Mouse (Mus musculus): ENCODE results near the gene Itsn2.
A peak's percentile ranks its signal among the peaks of the same experiment; 100 is the strongest.

The Itsn2 gene

GRCm38 (mm10) chr12:4624201-4624600, 31.8 kb downstream of the Itsn2 start:
- H3K4me1 ChIP-seq (replicated peaks; ENCODE audit: low read depth, low read length): no peaks in the 10 kb centered on the region
- no peak for TF ChIP-seq POU5F1 (IDR thresholded peaks at IDR 0.05; ENCODE audit: borderline replicate concordance, low read length)
- no peaks in the 10 kb centered on the region for H3K9me3 ChIP-seq (ENCODE audit: low read length)
- no peaks in the 10 kb centered on the region for H3K36me3 ChIP-seq (ENCODE audit: insufficient read depth, low read length)
- no peaks in the 10 kb centered on the region for H3K27me3 ChIP-seq (ENCODE audit: insufficient read depth, low read length)
- no peak overlapping the region for H3K4me3 ChIP-seq (replicated peaks; ENCODE audit: low read length)

GRCm38 (mm10) chr12:4632957-4633356, 40.5 kb downstream of the Itsn2 start:
- H3K27me3 ChIP-seq (ENCODE audit: insufficient read depth, low read length): no peaks in the 10 kb centered on the region
- H3K9me3 ChIP-seq (ENCODE audit: low read length): no peaks in the 10 kb centered on the region
- H3K4me3 ChIP-seq (replicated peaks; ENCODE audit: low read length): no peak overlapping the region
- no peak for TF ChIP-seq CTCF (conservative IDR thresholded peaks at IDR 0.05; ENCODE audit: low read length)
- no peak for TF ChIP-seq NANOG (IDR thresholded peaks at IDR 0.05; ENCODE audit: borderline replicate concordance, low read length)
- TF ChIP-seq POU5F1 (IDR thresholded peaks at IDR 0.05; ENCODE audit: borderline replicate concordance, low read length): no peak
- peaks cover 71% of the 10 kb centered on the region for H3K36me3 ChIP-seq (ENCODE audit: insufficient read depth, low read length)
- H3K4me1 ChIP-seq (replicated peaks; ENCODE audit: low read depth, low read length): no peaks in the 10 kb centered on the region

DNA sequence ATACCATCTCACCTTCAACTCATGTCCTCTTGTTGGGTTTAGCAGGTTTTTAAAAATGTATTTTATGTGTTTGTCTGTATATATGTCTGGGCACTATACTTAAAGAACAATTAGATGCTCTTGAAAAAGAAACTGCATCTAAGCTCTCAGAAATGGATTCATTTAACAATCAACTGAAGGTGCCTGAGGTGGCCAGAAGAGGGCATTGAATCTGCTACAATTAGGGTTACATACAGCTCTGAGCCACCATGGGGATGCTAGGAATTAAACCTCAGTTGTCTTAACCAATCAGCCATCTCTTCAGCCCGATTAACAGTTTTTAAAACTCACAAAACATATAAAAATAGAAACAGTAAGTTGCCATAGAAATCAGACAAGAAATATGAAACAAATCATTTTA, 46.0 kb downstream of the Itsn2 start:
- Histone ChIP-seq H3K9me3 (ENCODE audit: low read length) (no peaks in the 10 kb centered on the region), H3K4me1 (replicated peaks; ENCODE audit: low read depth, low read length) (no peaks in the 10 kb centered on the region), H3K27me3 (ENCODE audit: insufficient read depth, low read length) (no peaks in the 10 kb centered on the region), H3K36me3 (ENCODE audit: insufficient read depth, low read length) (peaks cover 65% of the 10 kb centered on the region), H3K4me3 (replicated peaks; ENCODE audit: low read length) (no peak overlapping the region)
- TF ChIP-seq NANOG (IDR thresholded peaks at IDR 0.05; ENCODE audit: borderline replicate concordance, low read length) (no peak), POU5F1 (IDR thresholded peaks at IDR 0.05; ENCODE audit: borderline replicate concordance, low read length) (no peak), CTCF (conservative IDR thresholded peaks at IDR 0.05; ENCODE audit: low read length) (0 out of 2 replicates have a peak, but pooled peaks have one; percentile 4)

DNA sequence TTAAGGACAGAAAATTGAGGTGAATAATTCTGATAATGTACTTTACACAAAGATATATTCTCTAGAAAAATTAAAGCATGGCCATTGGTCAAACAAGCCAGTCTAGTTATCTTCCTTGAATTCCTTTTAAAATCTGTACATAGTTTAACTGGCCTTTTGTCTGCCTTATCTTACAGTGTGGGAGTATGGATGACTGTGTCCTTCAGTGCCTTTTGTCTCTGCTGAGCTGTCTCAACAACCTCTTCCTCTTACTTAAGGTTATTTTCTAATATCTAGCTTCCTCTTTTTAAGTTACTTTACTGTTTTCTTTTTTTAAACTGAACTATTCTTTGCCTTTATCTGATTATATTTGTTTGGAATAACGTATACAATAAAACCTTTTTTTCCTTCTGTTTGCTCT, 48.3 kb downstream of the Itsn2 start:
- TF ChIP-seq NANOG (IDR thresholded peaks at IDR 0.05; ENCODE audit: borderline replicate concordance, low read length) (no peak), CTCF (conservative IDR thresholded peaks at IDR 0.05; ENCODE audit: low read length) (no peak), POU5F1 (IDR thresholded peaks at IDR 0.05; ENCODE audit: borderline replicate concordance, low read length) (no peak)
- no peaks in the 10 kb centered on the region for H3K27me3 ChIP-seq (ENCODE audit: insufficient read depth, low read length)

GRCm38 (mm10) chr12:4656813-4657212, 64.4 kb downstream of the Itsn2 start:
- Histone ChIP-seq H3K36me3 (ENCODE audit: insufficient read depth, low read length) (peaks cover 64% of the 10 kb centered on the region), H3K4me1 (replicated peaks; ENCODE audit: low read depth, low read length) (peaks cover 4% of the 10 kb centered on the region; the same call in 1 of the 2 replicates), H3K4me3 (replicated peaks; ENCODE audit: low read length) (no peak overlapping the region), H3K9me3 (ENCODE audit: low read length) (no peaks in the 10 kb centered on the region), H3K27me3 (ENCODE audit: insufficient read depth, low read length) (no peaks in the 10 kb centered on the region)
- TF ChIP-seq CTCF (conservative IDR thresholded peaks at IDR 0.05; ENCODE audit: low read length) (no peak), NANOG (IDR thresholded peaks at IDR 0.05; ENCODE audit: borderline replicate concordance, low read length) (no peak), POU5F1 (IDR thresholded peaks at IDR 0.05; ENCODE audit: borderline replicate concordance, low read length) (no peak)

More for the DNA sequence above, 48.3 kb downstream of the Itsn2 start:
- no peak overlapping the region for H3K4me3 ChIP-seq (replicated peaks; ENCODE audit: low read length)
- no peaks in the 10 kb centered on the region for H3K9me3 ChIP-seq (ENCODE audit: low read length)
- no peaks in the 10 kb centered on the region for H3K4me1 ChIP-seq (replicated peaks; ENCODE audit: low read depth, low read length)
- peaks cover 51% of the 10 kb centered on the region for H3K36me3 ChIP-seq (ENCODE audit: insufficient read depth, low read length)

- no peaks in the 10 kb centered on the region for H3K4me1 ChIP-seq (replicated peaks; ENCODE audit: low read depth, low read length)
- TF ChIP-seq NANOG (IDR thresholded peaks at IDR 0.05; ENCODE audit: borderline replicate concordance, low read length) (no peak), POU5F1 (IDR thresholded peaks at IDR 0.05; ENCODE audit: borderline replicate concordance, low read length) (no peak), CTCF (conservative IDR thresholded peaks at IDR 0.05; ENCODE audit: low read length) (no peak)
- no peaks in the 10 kb centered on the region for H3K9me3 ChIP-seq (ENCODE audit: low read length)
- peaks cover 54% of the 10 kb centered on the region for H3K36me3 ChIP-seq (ENCODE audit: insufficient read depth, low read length)
- no peak overlapping the region for H3K4me3 ChIP-seq (replicated peaks; ENCODE audit: low read length)
- H3K27me3 ChIP-seq (ENCODE audit: insufficient read depth, low read length): no peaks in the 10 kb centered on the region
Observed at GRCm38 (mm10) chr12:4664929-4665674, 72.7 kb downstream of the Itsn2 start.

DNA sequence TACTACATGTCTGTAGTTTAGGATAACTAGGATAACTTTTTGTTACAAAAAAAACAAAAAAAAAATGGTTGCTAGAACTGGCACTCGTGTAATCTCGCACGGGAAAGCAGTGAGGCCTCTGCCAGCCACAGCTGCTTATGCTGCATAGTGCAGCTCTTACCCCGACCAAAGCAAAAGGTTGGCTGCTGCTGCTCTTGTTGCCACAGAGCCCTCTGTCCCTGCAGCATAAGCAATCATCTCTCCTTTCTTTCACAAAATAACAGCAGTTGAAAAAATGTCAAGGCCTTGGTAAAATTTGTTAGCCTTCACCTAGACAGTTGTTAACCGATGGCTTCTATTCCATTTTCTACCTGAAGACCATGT, 73.2 kb downstream of the Itsn2 start:
- H3K36me3 ChIP-seq (ENCODE audit: insufficient read depth, low read length): peaks cover 55% of the 10 kb centered on the region
- TF ChIP-seq NANOG (IDR thresholded peaks at IDR 0.05; ENCODE audit: borderline replicate concordance, low read length): no peak
- TF ChIP-seq POU5F1 (IDR thresholded peaks at IDR 0.05; ENCODE audit: borderline replicate concordance, low read length): no peak
- no peak for TF ChIP-seq CTCF (conservative IDR thresholded peaks at IDR 0.05; ENCODE audit: low read length)

GRCm38 (mm10) chr12:4676336-4676735, 83.9 kb downstream of the Itsn2 start:
- Histone ChIP-seq H3K4me1 (replicated peaks; ENCODE audit: low read depth, low read length) (no peaks in the 10 kb centered on the region), H3K27me3 (ENCODE audit: insufficient read depth, low read length) (no peaks in the 10 kb centered on the region)
- TF ChIP-seq POU5F1 (IDR thresholded peaks at IDR 0.05; ENCODE audit: borderline replicate concordance, low read length): no peak
- no peak for TF ChIP-seq NANOG (IDR thresholded peaks at IDR 0.05; ENCODE audit: borderline replicate concordance, low read length)
- no peak for TF ChIP-seq CTCF (conservative IDR thresholded peaks at IDR 0.05; ENCODE audit: low read length)

More for the DNA sequence above, 73.2 kb downstream of the Itsn2 start:
- Histone ChIP-seq H3K27me3 (ENCODE audit: insufficient read depth, low read length) (no peaks in the 10 kb centered on the region), H3K4me3 (replicated peaks; ENCODE audit: low read length) (no peak overlapping the region), H3K4me1 (replicated peaks; ENCODE audit: low read depth, low read length) (no peaks in the 10 kb centered on the region), H3K9me3 (ENCODE audit: low read length) (no peaks in the 10 kb centered on the region)

DNA sequence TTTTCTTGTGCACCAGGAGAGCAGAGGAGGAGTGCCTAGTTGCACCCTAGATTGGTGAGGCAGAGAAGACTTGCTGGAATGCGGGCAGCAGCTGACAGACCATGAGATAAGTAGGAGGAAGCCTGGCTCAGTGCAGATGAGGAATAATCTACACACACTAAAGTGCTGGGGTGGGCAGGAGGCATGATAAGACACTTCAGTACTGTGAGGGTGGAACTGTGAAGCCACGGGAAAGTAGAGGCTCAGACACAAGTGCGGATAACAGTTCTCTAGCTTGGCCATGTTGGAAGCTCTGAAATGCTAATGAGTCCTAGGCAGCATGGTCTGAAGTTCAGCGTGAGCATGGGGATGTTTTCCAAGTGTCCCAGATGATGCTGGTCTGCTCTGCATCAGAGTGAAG, 87.5 kb downstream of the Itsn2 start:
- H3K9me3 ChIP-seq (ENCODE audit: low read length): no peaks in the 10 kb centered on the region
- no peak for TF ChIP-seq NANOG (IDR thresholded peaks at IDR 0.05; ENCODE audit: borderline replicate concordance, low read length)
- TF ChIP-seq POU5F1 (IDR thresholded peaks at IDR 0.05; ENCODE audit: borderline replicate concordance, low read length): no peak
- TF ChIP-seq CTCF (conservative IDR thresholded peaks at IDR 0.05; ENCODE audit: low read length): no peak
- no peaks in the 10 kb centered on the region for H3K4me1 ChIP-seq (replicated peaks; ENCODE audit: low read depth, low read length)
- no peaks in the 10 kb centered on the region for H3K27me3 ChIP-seq (ENCODE audit: insufficient read depth, low read length)
- H3K36me3 ChIP-seq (ENCODE audit: insufficient read depth, low read length): peaks cover 23% of the 10 kb centered on the region
- H3K4me3 ChIP-seq (replicated peaks; ENCODE audit: low read length): no peak overlapping the region

More at GRCm38 (mm10) chr12:4676336-4676735, 83.9 kb downstream of the Itsn2 start:
- no peak overlapping the region for H3K4me3 ChIP-seq (replicated peaks; ENCODE audit: low read length)
- H3K9me3 ChIP-seq (ENCODE audit: low read length): no peaks in the 10 kb centered on the region
- peaks cover 51% of the 10 kb centered on the region for H3K36me3 ChIP-seq (ENCODE audit: insufficient read depth, low read length)

All from E14TG2a.4 (cell line).